Mouse (Mus musculus) thymus, postnatal 14 days (tissue): Measurements from ENCODE around the gene Sec31b.

Experiments
- DNase-seq: peaks from one replicate; pipeline ENCODE4 v3.0.0; 2021

Gene Sec31b

GRCm38 (mm10) chr19:44525551-44526205 lies 20.0 kb downstream of the Sec31b start:
- peak; percentile 63 for DNase-seq

DNA sequence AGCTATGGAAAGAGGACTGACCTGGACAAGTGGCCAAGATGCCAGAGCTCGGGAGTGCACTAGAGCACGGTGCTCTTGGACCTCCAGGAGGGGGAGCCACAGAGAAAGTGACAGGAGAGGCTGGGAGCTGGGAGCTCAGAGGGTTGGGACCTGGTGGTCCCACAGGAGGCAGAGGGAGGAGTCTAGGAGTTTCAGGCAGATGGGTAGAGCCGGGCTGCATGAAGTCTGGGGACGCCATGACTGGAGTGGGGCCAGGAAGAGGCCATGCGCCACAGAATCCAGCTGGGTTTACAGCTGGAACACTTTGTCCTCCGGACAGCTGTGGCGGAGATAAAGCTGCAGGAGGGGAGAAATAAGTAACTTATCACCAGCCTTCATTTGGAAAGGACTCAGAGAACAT lies 26.5 kb downstream of the Sec31b start:
- peak; percentile 32 for DNase-seq

GRCm38 (mm10) chr19:44517996-44518768 lies 27.5 kb downstream of the Sec31b start:
- DNase-seq: peak; percentile 80

DNA sequence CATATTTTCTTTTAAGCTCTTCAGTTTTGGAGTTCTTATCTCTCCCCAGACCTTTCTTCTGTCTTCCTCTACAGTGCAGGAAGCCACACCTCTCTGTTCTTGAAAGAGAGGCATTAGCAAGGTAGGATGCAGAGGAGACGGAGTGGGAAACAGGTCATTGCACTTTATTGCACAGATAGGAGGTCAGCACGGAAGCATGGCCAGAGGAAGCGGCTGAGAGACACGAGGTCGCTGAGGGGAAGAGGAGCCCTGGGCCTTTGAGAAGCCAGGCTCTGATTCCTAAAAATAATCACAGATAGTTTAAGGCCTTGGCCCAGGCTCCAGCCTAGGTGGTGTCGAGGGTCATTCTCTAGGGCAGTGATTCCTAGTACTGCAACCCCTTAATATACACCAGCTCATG lies 29.9 kb downstream of the Sec31b start:
- DNase-seq: no peak

GRCm38 (mm10) chr19:44514521-44515451 lies 30.9 kb downstream of the Sec31b start:
- no peak for DNase-seq

GRCm38 (mm10) chr19:44513921-44514482 lies 31.7 kb downstream of the Sec31b start:
- DNase-seq: peak; percentile 34

DNA sequence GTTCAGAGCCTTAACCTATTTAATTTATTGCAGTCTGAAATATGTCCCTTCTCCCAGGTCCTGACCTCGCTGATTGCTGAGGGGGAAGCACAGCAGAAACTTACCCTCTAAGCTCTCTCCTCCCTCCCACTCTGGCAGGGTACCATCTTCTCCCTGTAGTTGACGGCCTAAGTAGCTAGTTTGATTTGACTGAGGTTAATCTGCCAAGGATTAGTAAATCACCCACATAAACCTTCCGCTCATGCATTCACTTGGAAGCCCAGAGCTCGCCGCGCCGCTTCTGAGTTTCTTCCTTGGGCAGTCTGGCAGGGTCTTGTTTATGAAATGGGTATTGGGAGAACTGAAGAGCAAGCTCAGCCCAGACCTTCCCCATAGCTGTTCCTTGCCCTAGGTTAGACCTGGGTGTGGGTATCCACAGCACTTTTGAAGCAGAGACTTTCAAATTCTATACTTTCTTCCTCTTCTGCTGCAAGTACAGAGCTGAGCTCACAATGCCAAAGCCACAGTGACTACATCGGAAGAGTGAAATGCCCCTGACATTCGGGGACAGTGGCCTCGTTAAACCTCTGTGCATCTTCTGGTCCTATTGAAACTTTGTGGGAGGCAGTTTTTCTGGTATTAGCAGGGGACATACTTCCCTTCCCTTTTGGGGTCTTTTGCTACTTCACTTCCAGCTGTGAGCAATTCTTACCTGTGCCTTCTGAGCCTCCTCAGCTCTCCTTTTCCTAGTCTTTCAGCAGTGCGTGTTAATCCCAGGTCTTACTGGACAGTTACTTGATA lies 32.4 kb downstream of the Sec31b start:
- peak; percentile 34 for DNase-seq

DNA sequence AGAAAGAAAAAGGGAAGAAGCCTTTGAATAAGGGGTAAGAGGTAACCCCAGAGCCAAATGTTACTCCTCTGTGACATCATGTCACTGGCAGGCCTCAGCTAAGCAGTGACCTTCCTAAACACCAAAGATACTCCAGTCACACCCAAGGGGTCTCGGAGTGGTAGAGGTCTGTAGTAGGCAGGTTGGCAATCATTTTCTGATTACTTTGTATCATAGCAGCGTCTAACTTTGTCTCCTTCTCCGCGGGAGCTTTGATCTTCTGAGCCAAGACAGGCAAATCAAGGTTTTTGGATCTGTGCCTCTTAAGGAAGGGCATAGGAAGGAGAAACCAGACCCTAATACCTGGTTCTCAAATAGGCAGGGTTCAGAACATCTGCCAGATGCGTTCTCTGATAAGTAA lies 33.1 kb downstream of the Sec31b start:
- DNase-seq: no peak

DNA sequence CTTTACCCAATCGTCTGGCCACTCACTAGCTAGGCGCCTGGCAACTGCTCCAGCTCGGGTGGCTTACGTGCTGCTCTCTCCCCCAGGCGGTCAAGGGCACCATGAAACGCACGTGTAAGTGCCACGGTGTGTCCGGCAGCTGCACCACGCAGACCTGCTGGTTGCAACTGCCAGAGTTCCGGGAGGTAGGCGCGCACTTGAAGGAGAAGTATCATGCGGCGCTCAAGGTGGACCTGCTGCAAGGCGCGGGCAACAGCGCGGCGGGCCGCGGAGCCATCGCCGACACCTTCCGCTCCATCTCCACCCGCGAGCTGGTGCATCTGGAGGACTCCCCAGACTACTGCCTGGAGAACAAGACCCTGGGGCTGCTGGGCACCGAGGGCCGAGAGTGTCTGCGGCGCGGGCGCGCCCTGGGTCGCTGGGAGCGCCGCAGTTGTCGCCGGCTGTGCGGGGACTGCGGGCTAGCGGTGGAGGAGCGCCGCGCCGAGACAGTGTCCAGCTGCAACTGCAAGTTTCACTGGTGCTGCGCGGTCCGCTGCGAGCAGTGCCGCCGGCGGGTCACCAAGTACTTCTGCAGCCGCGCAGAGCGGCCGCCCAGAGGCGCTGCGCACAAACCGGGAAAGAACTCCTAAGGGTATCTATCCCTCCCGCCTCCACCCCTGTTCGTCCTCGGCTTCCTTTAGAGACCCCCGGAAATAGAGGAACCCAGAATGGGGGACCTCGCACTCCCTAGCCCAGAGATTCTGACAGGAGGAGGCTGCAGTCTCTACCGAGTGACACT lies 34.0 kb downstream of the Sec31b start:
- DNase-seq: peak; percentile 66

DNA sequence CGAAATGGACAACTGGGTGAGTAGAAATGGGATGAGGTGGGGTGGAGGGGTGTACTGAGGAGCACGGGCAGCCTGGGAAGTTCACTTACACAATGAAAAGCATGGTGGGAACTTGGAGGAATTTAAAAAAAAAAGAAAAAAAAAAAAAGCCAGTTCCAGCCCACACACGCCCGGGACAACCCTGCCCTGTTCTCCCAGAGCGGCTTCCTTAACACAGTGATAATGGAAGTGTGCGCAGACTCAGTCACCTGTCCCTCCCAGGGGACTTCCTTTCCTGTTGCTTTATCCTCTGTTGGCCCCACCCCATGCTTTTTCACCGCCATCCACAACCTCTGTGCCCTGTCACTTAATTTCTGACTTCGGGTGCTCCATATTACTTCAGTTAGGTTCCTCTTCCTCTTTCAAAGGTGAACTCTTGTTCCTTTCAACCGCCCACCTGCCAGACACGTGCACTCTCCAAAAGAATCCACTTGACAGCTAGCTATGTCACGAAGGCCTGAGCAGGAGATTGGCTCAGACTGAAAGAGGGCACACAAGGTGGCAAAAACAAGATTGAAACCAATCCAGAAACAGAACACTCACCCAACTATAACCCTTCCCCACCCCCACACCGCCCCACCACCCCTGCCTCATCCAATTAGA lies 35.0 kb downstream of the Sec31b start:
- peak; percentile 57 for DNase-seq

DNA sequence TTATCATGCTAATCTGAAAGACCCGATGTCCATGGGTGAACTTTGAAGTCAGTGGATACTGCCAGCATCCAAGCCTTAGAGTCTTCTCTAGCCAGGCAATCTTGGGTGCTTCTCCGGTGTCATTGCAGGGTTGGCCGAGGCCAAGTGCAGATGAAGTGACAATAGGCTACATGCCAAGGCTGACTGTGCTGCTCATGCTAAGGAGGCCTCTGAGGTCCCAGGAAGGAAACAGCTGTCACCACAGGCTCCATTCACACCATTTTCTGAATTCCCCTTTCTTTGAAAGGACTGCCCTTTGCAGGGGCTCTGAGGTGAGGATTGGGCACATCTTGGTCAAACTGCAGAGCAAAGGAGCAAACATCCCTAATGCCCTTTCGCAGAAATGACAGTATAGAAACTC lies 42.9 kb downstream of the Sec31b start:
- DNase-seq: no peak

DNA sequence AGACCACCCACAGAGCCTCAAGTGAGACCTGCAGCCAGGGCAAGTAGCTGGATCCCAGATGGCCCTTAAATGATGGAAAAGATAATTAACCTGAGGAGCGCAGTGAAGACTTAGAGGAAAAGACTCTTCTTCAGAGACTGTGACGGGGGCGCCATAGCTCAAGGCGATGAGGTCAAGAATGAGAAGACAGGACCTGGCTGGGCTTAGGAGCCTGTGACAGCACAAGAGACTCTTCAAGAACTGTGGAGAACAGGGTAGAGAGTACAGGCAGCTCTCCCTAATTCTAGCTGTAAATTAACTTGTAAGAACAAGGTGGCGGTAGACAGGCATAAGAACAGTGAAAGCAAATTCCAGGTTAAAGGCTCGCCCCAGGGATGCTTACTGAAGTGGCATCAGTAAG lies 43.7 kb downstream of the Sec31b start:
- DNase-seq: no peak

GRCm38 (mm10) chr19:44500240-44500639 lies 45.4 kb downstream of the Sec31b start:
- DNase-seq: no peak

GRCm38 (mm10) chr19:44498936-44499335 lies 46.7 kb downstream of the Sec31b start:
- DNase-seq: no peak

GRCm38 (mm10) chr19:44496941-44497340 lies 48.7 kb downstream of the Sec31b start:
- DNase-seq: no peak

DNA sequence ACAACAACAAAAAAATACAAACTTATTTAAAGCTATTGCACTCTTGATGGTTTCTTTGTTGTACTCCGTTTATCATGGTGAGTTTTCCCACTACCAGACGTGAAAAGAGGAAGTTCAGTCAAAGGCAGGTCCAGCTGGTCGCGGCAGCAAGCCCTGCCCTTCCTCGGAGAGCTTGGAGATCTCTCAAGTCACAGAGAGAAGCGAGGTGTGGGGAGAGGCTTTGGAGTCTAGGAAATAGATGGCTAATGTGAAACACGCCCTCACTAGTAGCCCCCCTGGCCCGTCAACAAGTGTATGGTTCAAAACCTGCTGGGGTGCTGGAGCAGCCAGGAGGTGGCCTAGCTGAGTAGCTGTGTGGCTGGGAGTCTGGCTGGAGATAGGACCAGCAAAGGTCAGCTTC lies 49.2 kb downstream of the Sec31b start:
- DNase-seq: no peak

- no peak for DNase-seq
Observed at GRCm38 (mm10) chr19:44493128-44493527, 52.5 kb downstream of the Sec31b start, which contains the start of gene Wnt8b. Gene Wnt8b (plus strand): TSS chr19:44493472.

DNA sequence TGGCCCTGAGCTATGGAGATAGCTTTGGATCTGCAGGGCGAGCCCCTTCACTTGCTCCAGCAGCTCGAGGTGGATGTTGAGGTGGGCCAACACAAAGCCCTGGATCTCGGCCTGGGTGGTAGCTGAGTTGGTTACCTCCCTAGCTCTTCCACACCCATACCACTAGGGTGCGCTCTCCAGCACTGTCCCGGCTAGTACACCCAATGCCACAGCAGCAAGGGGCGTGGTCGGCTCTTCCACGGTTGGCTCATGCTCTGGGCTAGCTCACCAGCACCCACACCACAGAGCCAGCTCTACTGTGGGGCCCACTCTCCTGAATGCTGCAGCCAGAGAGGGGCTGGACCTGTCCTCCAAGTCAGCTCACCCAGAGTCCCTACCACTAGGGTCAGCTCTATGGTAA lies 58.4 kb downstream of the Sec31b start:
- peak; percentile 85 for DNase-seq

DNA sequence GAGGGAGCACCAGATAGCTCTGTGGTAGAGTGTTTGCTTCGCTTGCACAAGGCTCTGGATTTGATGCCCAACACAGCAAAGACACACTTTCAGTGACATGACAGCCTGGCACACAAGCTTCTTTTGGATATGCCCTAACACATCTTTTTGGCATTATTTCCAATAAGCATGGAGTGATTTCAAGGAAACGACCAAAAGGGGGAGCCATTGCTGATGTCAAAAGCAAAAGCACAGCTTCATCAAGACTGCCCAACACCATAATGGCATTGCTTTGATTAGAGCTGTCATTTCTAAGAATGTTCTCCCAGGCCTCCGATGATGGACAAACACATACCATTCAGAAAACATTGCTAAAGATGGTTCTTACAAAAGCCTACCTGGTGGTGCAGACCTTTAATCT lies 69.1 kb downstream of the Sec31b start:
- peak; percentile 24 for DNase-seq

- no peak for DNase-seq
Observed at GRCm38 (mm10) chr19:44475268-44475667, 70.4 kb downstream of the Sec31b start.

DNA sequence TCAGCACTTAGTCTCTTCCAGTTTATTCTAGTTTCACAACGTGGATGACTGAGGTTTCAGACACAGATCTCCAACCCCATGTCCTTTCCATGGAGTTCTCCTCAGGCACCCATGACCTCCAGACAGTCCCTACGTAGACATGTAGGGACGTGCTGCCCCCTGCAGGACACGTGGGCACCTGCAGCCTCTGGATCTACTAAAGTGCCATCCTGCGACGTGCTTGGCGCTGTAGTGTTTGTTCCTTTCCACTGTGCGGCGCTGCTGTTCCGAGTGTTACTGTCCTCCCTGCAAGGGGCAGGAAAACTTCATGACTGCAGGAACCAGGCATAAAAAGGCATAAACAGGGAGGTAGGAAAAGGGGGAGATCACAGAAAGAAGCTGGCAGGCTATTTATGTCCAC lies 71.5 kb downstream of the Sec31b start:
- DNase-seq: peak; percentile 88
